Mouse (Mus musculus) MEL (cell line): ENCODE data around the gene Slc4a1. TPM values are rescaled to one million over a fixed set of nuclear protein-coding genes. Genes with fewer than 3 reads are reported as not detected.

Source experiments
- DNase-seq: peaks from one replicate; pipeline ENCODE4 v3.0.0; 2011; ENCODE audit warnings: low read depth, low spot score
- H3K27ac ChIP-seq: 2 replicates; pipeline ENCODE4 v1.5.1; 2012; ENCODE audit warnings: low read depth, mild to moderate bottlenecking, control low read depth, low read length, moderate library complexity; ENCODE audit not compliant: control insufficient read depth
- H3K27me3 ChIP-seq, 2 experiments: fragments of 150-350 bp in 1 of 2; sonication (generic) in 1 of 2; 2 replicates each; pipeline ENCODE4 v1.6.1; 2012; ENCODE audit warnings: low read length in 2 of 2, mild to moderate bottlenecking in 2 of 2, improper control_type of control experiment in 1 of 2, moderate library complexity in 1 of 2; ENCODE audit not compliant: insufficient read depth in 2 of 2, control insufficient read depth in 1 of 2
- H3K36me3 ChIP-seq, 2 experiments: 2 replicates each; pipeline ENCODE4 v1.6.1; 2012 to 2014; ENCODE audit warnings: low read length in 2 of 2, improper control_type of control experiment in 1 of 2, inconsistent platforms in 1 of 2, mild to moderate bottlenecking in 1 of 2; ENCODE audit not compliant: insufficient read depth in 2 of 2, control insufficient read depth in 1 of 2
- H3K4me1 ChIP-seq, 2 experiments: fragments of 150-350 bp in 1 of 2; sonication (generic) in 1 of 2; 2 replicates each; pipeline ENCODE4 v1.6.1; 2012; ENCODE audit warnings: low read length in 2 of 2, improper control_type of control experiment in 1 of 2, mild to moderate bottlenecking in 1 of 2; ENCODE audit not compliant: insufficient read depth in 2 of 2, control insufficient read depth in 1 of 2
- H3K4me3 ChIP-seq, 2 experiments: fragments of 150-350 bp in 1 of 2; sonication (generic) in 1 of 2; 2 replicates each; pipeline ENCODE4 v1.5.1; 2012; ENCODE audit warnings: low read depth in 2 of 2, low read length in 2 of 2, mild to moderate bottlenecking in 2 of 2, moderate library complexity in 2 of 2, control low read depth in 1 of 2, improper control_type of control experiment in 1 of 2; ENCODE audit not compliant: control insufficient read depth in 1 of 2, insufficient read depth in 1 of 2
- H3K79me2 ChIP-seq: 2 replicates; pipeline ENCODE4 v1.6.1; 2012; ENCODE audit warnings: mild to moderate bottlenecking, low read length, moderate library complexity; ENCODE audit not compliant: control insufficient read depth, poor library complexity, insufficient read depth
- H3K9ac ChIP-seq: 2 replicates; pipeline ENCODE4 v1.6.1; 2012; ENCODE audit warnings: low read depth, mild to moderate bottlenecking, control low read depth, low read length, moderate library complexity; ENCODE audit not compliant: control insufficient read depth, poor library complexity, severe bottlenecking
- H3K9me3 ChIP-seq: fragments of 150-350 bp; sonication (generic); replicated peaks from 2 replicates; pipeline ENCODE4 v1.6.1; 2012; ENCODE audit warnings: mild to moderate bottlenecking, low read length, improper control_type of control experiment, moderate library complexity; ENCODE audit not compliant: insufficient read depth
- BHLHE40 ChIP-seq: IDR thresholded peaks from 2 replicates; pipeline ENCODE4 v1.6.1; 2012; ENCODE audit warnings: low read depth, mild to moderate bottlenecking, inconsistent platforms, low read length, improper control_type of control experiment, borderline replicate concordance
- CHD2 ChIP-seq: IDR thresholded peaks from 2 replicates; pipeline ENCODE4 v1.6.1; 2011; ENCODE audit warnings: low read length, improper control_type of control experiment
- E2F4 ChIP-seq: IDR thresholded peaks from 2 replicates; pipeline ENCODE4 v1.6.1; 2011; ENCODE audit warnings: low read depth, low read length, improper control_type of control experiment, borderline replicate concordance
- EP300 ChIP-seq, 2 experiments: IDR thresholded peaks; 2 replicates each; pipeline ENCODE4 v1.6.1; 2011; ENCODE audit warnings: improper control_type of control experiment in 2 of 2, low read length in 2 of 2, low read depth in 1 of 2, mild to moderate bottlenecking in 1 of 2
- HCFC1 ChIP-seq: IDR thresholded peaks from 2 replicates; pipeline ENCODE4 v1.6.1; 2012; ENCODE audit warnings: low read depth, mild to moderate bottlenecking, inconsistent platforms, low read length, improper control_type of control experiment, moderate library complexity
- JUND ChIP-seq: IDR thresholded peaks from 2 replicates; pipeline ENCODE4 v1.6.1; 2011; ENCODE audit warnings: low read depth, mild to moderate bottlenecking, improper control_type of control experiment, low read length
- KAT2A ChIP-seq: conservative IDR thresholded peaks from 2 replicates; pipeline ENCODE4 v1.6.1; 2012; ENCODE audit warnings: low read depth, low read length, improper control_type of control experiment, inconsistent platforms
- MAZ ChIP-seq: IDR thresholded peaks from 2 replicates; pipeline ENCODE4 v1.6.1; 2012; ENCODE audit warnings: low read depth, mild to moderate bottlenecking, inconsistent platforms, low read length, improper control_type of control experiment
- MEF2A ChIP-seq: IDR thresholded peaks from 2 replicates; pipeline ENCODE4 v1.6.1; 2014; ENCODE audit warnings: low read depth, mild to moderate bottlenecking, inconsistent platforms, low read length, improper control_type of control experiment; ENCODE audit not compliant: poor library complexity, insufficient replicate concordance, severe bottlenecking; ENCODE audit errors: extremely low read depth
- MYB ChIP-seq: IDR thresholded peaks from 2 replicates; pipeline ENCODE4 v1.6.1; 2011; ENCODE audit warnings: mild to moderate bottlenecking, low read depth, low read length, improper control_type of control experiment
- MYC ChIP-seq: IDR thresholded peaks from 2 replicates; pipeline ENCODE4 v1.6.1; 2011; ENCODE audit warnings: low read depth, mild to moderate bottlenecking, low read length, improper control_type of control experiment, moderate library complexity
- NRF1 ChIP-seq: IDR thresholded peaks from 2 replicates; pipeline ENCODE4 v1.6.1; 2014; ENCODE audit warnings: low read depth, mild to moderate bottlenecking, inconsistent platforms, low read length, improper control_type of control experiment, moderate library complexity; ENCODE audit not compliant: poor library complexity, insufficient read depth, severe bottlenecking
- POLR2AphosphoS5 ChIP-seq: IDR thresholded peaks from 2 replicates; pipeline ENCODE4 v1.6.1; 2012; ENCODE audit warnings: low read depth, borderline replicate concordance, mild to moderate bottlenecking, inconsistent platforms, low read length, moderate library complexity, mixed read lengths
- RAD21 ChIP-seq: IDR thresholded peaks from 2 replicates; pipeline ENCODE4 v1.6.1; 2011; ENCODE audit warnings: mild to moderate bottlenecking, low read depth, low read length, improper control_type of control experiment
- RCOR1 ChIP-seq: IDR thresholded peaks from 2 replicates; pipeline ENCODE4 v1.6.1; 2012; ENCODE audit warnings: low read depth, mild to moderate bottlenecking, inconsistent platforms, low read length, improper control_type of control experiment
- TAL1 ChIP-seq: IDR thresholded peaks from 2 replicates; pipeline ENCODE4 v1.6.1; 2012; ENCODE audit warnings: mild to moderate bottlenecking, inconsistent platforms, low read length, moderate library complexity, mixed read lengths
- USF1 ChIP-seq: IDR thresholded peaks from 2 replicates; pipeline ENCODE4 v1.6.1; 2014; ENCODE audit warnings: low read depth, mild to moderate bottlenecking, inconsistent platforms, low read length, improper control_type of control experiment, moderate library complexity
- ZC3H11A ChIP-seq: IDR thresholded peaks from 2 replicates; pipeline ENCODE4 v1.6.1; 2012; ENCODE audit warnings: low read depth, mild to moderate bottlenecking, inconsistent platforms, low read length, improper control_type of control experiment
- ZKSCAN1 ChIP-seq: IDR thresholded peaks from 2 replicates; pipeline ENCODE4 v1.6.1; 2012; ENCODE audit warnings: low read depth, mild to moderate bottlenecking, inconsistent platforms, low read length, improper control_type of control experiment, moderate library complexity
- ZMIZ1 ChIP-seq: IDR thresholded peaks from 2 replicates; pipeline ENCODE4 v1.6.1; 2012; ENCODE audit warnings: low read depth, mild to moderate bottlenecking, inconsistent platforms, low read length, improper control_type of control experiment, moderate library complexity
- polyA plus RNA-seq, 2 experiments: library from polyadenylated mRNA; stranded (reverse) in 1 of 2; unstranded in 1 of 2; fragments of >175 nt in 1 of 2; fragments of >200 nt in 1 of 2; gene quantifications; 2 replicates each; pipeline versions ENCODE4 v1.2.1 to v1.2.4; 2012; ENCODE audit warnings: low replicate concordance in 2 of 2, low read depth in 1 of 2; ENCODE audit not compliant: insufficient read length in 2 of 2, insufficient read depth in 1 of 2, missing spikeins in 1 of 2
- total RNA-seq: library from RNA; depleted of rRNA; stranded (reverse); fragments of 300-350 nt; gene quantifications from 2 replicates; pipeline ENCODE4 v1.2.3, GENCODE M21; 2012

Slc4a1 gene
- total and polyA plus RNA-seq, 3 experiments: 0.23 to 0.35 TPM; not detected in 1

DNA sequence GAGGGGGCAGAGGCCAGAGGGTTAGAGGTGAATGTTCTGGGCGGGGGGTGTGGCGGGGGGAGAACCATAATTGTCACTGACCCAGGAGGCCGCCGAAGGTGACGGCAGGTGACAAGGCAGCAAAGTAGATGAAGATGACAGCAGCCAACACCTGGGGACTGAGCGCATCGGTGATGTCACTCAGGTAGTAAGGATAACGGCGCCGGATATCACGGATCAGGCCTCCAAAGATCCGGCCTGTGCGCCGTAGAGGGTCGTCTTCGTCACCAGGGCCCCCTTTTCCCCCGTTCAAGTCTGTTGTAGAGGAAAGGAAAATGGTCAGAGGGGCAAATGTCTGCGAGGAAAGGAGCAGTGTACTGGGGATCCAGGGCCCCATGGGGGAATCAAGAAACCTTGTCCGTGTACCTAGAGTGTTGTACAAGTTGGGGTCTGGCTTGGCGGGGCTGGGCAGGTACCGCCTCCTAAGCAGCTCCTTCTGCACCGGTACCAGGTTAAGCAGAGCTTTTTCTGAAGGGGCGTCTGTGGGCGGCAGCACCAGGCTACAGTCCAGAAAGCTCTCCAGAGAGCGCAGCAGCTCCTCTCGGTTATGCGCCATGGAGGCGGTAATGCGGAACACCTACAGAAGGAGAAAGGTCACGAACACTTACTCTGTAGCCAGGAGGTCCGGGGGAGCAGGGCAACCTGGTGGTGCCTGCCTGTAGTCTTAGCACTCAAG, 9.2 kb downstream of the Slc4a1 start:
- no peak for DNase-seq
- H3K4me3 ChIP-seq: no peak overlapping the region
- H3K9ac ChIP-seq: no peak overlapping the region
- no peak overlapping the region for H3K27ac ChIP-seq
- H3K4me1 ChIP-seq: no peaks in the 10 kb centered on the region
- H3K79me2 ChIP-seq: no peaks in the 10 kb centered on the region
- H3K36me3 ChIP-seq: no peaks in the 10 kb centered on the region
- TF ChIP-seq KAT2A: no peak
- TF ChIP-seq E2F4: no peak
- no peak for TF ChIP-seq ZMIZ1
- no peak for TF ChIP-seq JUND
- no peak for TF ChIP-seq ZC3H11A
- TF ChIP-seq MEF2A: no peak
- TF ChIP-seq RAD21: no peak
- no peak for TF ChIP-seq TAL1
- no peak for TF ChIP-seq RCOR1
- TF ChIP-seq USF1: no peak
- no peaks in the 10 kb centered on the region for H3K9me3 ChIP-seq
- H3K27me3 ChIP-seq: peaks cover 0 to 16% of the 10 kb centered on the region in 2 experiments; a peak in 3 of 4 replicates

DNA sequence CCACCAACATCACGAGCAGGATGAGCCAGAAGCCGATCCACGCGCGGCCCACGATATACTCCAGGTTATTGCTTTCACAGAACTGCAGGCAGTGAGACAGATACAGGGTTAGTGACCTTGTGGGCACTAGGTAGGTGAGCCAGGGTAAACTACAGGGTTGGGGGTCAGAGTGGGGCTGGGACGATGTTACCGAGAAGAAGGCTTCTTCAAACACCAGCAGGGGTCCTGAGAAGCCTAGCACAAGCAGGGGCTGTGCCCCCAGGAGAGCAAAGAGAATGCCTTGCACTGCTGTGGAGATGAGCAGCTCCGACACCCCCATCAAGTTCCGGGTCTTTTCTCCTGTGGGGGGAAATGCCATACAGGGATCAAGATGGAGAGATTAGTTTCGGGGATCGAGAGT, 9.8 kb downstream of the Slc4a1 start:
- no peak for DNase-seq
- Histone ChIP-seq H3K36me3 (no peaks in the 10 kb centered on the region), H3K27ac (no peak overlapping the region), H3K27me3 (peaks cover 0 to 15% of the 10 kb centered on the region in 2 experiments; a peak in 3 of 4 replicates), H3K4me1 (peaks cover 0 to 3% of the 10 kb centered on the region in 2 experiments; a peak in 1 of 4 replicates), H3K4me3 (no peak overlapping the region), H3K9ac (no peak overlapping the region), H3K79me2 (no peaks in the 10 kb centered on the region), H3K9me3 (no peaks in the 10 kb centered on the region)
- TF ChIP-seq TAL1: no peak
- TF ChIP-seq POLR2AphosphoS5: no peak
- no peak for TF ChIP-seq E2F4
- TF ChIP-seq EP300 (IDR thresholded peaks at IDR 0.05; ENCODE audit: low read depth in 1 of 2, low read length in 2 of 2): no peak
- TF ChIP-seq ZKSCAN1: no peak
- no peak for TF ChIP-seq BHLHE40
- TF ChIP-seq NRF1: no peak
- TF ChIP-seq MYC: no peak
- TF ChIP-seq HCFC1: no peak
- TF ChIP-seq CHD2: no peak
- TF ChIP-seq MYB: no peak
- TF ChIP-seq JUND: no peak
- no peak for TF ChIP-seq MAZ
